Mouse (Mus musculus) G1E (cell line): ENCODE measurements around the gene Dclre1c. TPM values are rescaled to one million over a fixed set of nuclear protein-coding genes. Genes with fewer than 3 reads are reported as not detected.

Experiments used
- ATAC-seq: 2 replicates; pipeline ENCODE4 v1.8.0; 2016; ENCODE audit warnings: mild to moderate bottlenecking; ENCODE audit not compliant: insufficient number of reproducible peaks, poor library complexity, low FRiP score, severe bottlenecking; ENCODE audit errors: extremely low read depth
- DNase-seq: peaks from one replicate; pipeline ENCODE4 v3.0.0; 2012; ENCODE audit warnings: low spot score
- H3K27me3 ChIP-seq: 2 replicates; pipeline ENCODE4 v1.6.1; 2012; ENCODE audit warnings: mild to moderate bottlenecking, low read length, inconsistent platforms; ENCODE audit not compliant: insufficient read depth
- H3K36me3 ChIP-seq: replicated peaks from 2 replicates; pipeline ENCODE3; 2012; ENCODE audit warnings: mild to moderate bottlenecking, inconsistent platforms
- H3K4me1 ChIP-seq: 2 replicates; pipeline ENCODE4 v1.6.1; 2012; ENCODE audit warnings: low read depth, low read length, inconsistent platforms, mixed read lengths; ENCODE audit not compliant: insufficient read depth
- H3K4me3 ChIP-seq: 2 replicates; pipeline ENCODE4 v1.5.1; 2012; ENCODE audit warnings: low read depth, mild to moderate bottlenecking, inconsistent platforms, low read length, moderate library complexity, mixed read lengths
- H3K9me3 ChIP-seq: replicated peaks from 2 replicates; pipeline ENCODE4 v1.6.1; 2012; ENCODE audit warnings: inconsistent platforms
- CTCF ChIP-seq: IDR thresholded peaks from 2 replicates; pipeline ENCODE4 v1.5.1; 2012; ENCODE audit warnings: low read depth, low read length, inconsistent platforms, mixed read lengths
- GATA1 ChIP-seq: IDR thresholded peaks from 2 replicates; pipeline ENCODE4 v1.6.1; 2012; ENCODE audit warnings: borderline replicate concordance, low read length, inconsistent platforms, mixed read lengths
- GATA2 ChIP-seq: IDR thresholded peaks from 2 replicates; pipeline ENCODE4 v1.6.1; 2012; ENCODE audit warnings: low read depth, low read length, inconsistent platforms, borderline replicate concordance
- POLR2AphosphoS5 ChIP-seq: IDR thresholded peaks from 2 replicates; pipeline ENCODE4 v1.6.1; 2012; ENCODE audit warnings: low read depth, low read length, inconsistent platforms; ENCODE audit not compliant: insufficient replicate concordance
- TAL1 ChIP-seq: conservative IDR thresholded peaks from 2 replicates; pipeline ENCODE4 v1.6.1; 2012; ENCODE audit warnings: low read depth, low read length, inconsistent platforms, mixed read lengths
- polyA plus RNA-seq: library from polyadenylated mRNA; stranded (reverse); fragments of >175 nt; gene quantifications from 2 replicates; pipeline ENCODE4 v1.2.3, GENCODE M21; 2012
- total RNA-seq, 2 experiments: library from RNA; stranded (forward) in 1 of 2; stranded (reverse) in 1 of 2; fragments of 200-1000 nt in 1 of 2; fragments of >200 nt in 1 of 2; fragmentation: Nextera tagmentation in 1 of 2; gene quantifications; 2 replicates each; pipeline ENCODE4 v1.2.3; 2014 to 2017

The Dclre1c gene
- total and polyA plus RNA-seq, 3 experiments, result 1.6 to 55.7 (median 16.8) TPM

- no peak for DNase-seq
- TF ChIP-seq CTCF (0 out of 2 replicates have a peak, but pooled peaks have one; percentile 23), GATA2 (no peak)
- ATAC-seq, result peak; percentile 57; the same call in 1 of the 2 replicates
- Histone ChIP-seq H3K36me3 (peaks cover 81% of the 10 kb centered on the region), H3K9me3 (no peaks in the 10 kb centered on the region), H3K4me3 (no peak overlapping the region), H3K4me1 (no peaks in the 10 kb centered on the region), H3K27me3 (no peaks in the 10 kb centered on the region)
These were observed 32.7 kb downstream of the Dclre1c start for GRCm38 (mm10) chr2:3456590-3456989.

DNA sequence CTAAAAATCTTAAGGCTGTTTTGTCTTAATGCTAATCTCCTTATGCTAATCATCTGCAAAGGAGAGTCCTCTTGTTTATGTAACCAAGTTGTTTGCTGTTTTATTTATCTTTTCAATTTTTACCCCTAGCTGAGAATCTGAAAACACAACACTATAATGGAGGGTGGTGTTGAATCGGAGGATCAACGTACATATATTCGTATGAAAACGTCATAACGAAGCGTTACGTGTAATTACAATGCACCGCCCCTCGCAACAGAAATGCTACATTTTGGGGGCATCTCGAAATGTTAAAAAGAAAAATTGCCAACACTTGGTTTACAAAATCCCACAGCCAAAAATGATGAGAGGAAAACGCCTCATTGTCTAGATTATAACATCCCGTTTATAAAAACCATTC is 50.0 kb downstream of the Dclre1c start:
- TF ChIP-seq CTCF, result no peak
- no peak for TF ChIP-seq POLR2AphosphoS5
- TF ChIP-seq GATA1, result no peak
- no peak for TF ChIP-seq GATA2
- DNase-seq (peak; percentile 19), ATAC-seq (0 out of 2 replicates have a peak, but pooled peaks have one; percentile 41)
- H3K4me3 ChIP-seq, result peak overlapping the region; percentile 99
- no peaks in the 10 kb centered on the region for H3K9me3 ChIP-seq
- peaks cover 38% of the 10 kb centered on the region for H3K4me1 ChIP-seq
- H3K36me3 ChIP-seq, result peaks cover 31% of the 10 kb centered on the region
- no peaks in the 10 kb centered on the region for H3K27me3 ChIP-seq

DNA sequence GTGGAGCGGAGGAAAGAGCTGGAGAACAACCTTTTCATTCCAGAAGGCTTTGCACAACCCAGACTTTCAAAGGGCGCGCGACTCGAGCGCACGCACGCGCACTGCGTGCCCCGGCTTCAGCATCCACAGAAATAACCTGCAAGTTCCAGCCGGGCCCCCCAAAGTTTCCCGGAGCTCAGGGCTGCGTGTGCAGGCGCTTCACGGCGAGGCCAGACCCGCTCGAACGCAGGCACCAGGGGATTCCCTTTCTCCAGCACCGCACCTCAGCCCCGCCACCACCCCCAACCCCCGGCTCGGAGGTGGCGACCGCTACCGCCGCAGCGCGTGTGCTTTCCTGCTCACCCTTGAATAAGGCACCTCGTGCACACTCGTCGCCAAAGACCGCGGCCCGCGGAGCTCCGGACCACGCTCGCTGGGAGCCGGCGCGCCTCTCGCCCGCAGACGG is 50.5 kb downstream of the Dclre1c start:
- peaks cover 38% of the 10 kb centered on the region for H3K4me1 ChIP-seq
- peak; percentile 33 for DNase-seq
- H3K4me3 ChIP-seq, result peak overlapping the region; percentile 99
- H3K27me3 ChIP-seq, result no peaks in the 10 kb centered on the region
- no peak for ATAC-seq
- H3K9me3 ChIP-seq, result no peaks in the 10 kb centered on the region
- TF ChIP-seq TAL1, result no peak
- no peak for TF ChIP-seq GATA2
- no peak for TF ChIP-seq GATA1
- no peak for TF ChIP-seq CTCF
- no peak for TF ChIP-seq POLR2AphosphoS5
- peaks cover 27% of the 10 kb centered on the region for H3K36me3 ChIP-seq

- Histone ChIP-seq H3K27me3 (no peaks in the 10 kb centered on the region), H3K4me3 (peak within 1 kb of the TSS; percentile 99), H3K36me3 (peaks cover 22% of the 10 kb centered on the region), H3K9me3 (no peaks in the 10 kb centered on the region), H3K4me1 (peaks cover 38% of the 10 kb centered on the region)
- ATAC-seq (peak; percentile 82), DNase-seq (peak; percentile 96)
- TF ChIP-seq CTCF (no peak), TAL1 (no peak), GATA2 (no peak)
These were observed 50.9 kb downstream of the Dclre1c start, which contains the start of gene Suv39h2 for GRCm38 (mm10) chr2:3474861-3475283. TSS of gene Suv39h2 (minus strand) at chr2:3475031.

- Histone ChIP-seq H3K4me3 (peak overlapping the region; percentile 99; the same call in 1 of the 2 replicates), H3K9me3 (no peaks in the 10 kb centered on the region), H3K36me3 (peaks cover 15% of the 10 kb centered on the region), H3K27me3 (no peaks in the 10 kb centered on the region), H3K4me1 (peaks cover 35% of the 10 kb centered on the region)
- TF ChIP-seq CTCF, result no peak
- TF ChIP-seq TAL1, result no peak
- TF ChIP-seq GATA2, result no peak
- TF ChIP-seq GATA1, result no peak
- TF ChIP-seq POLR2AphosphoS5, result no peak
- DNase-seq, result no peak
- ATAC-seq, result no peak
These were observed 51.9 kb downstream of the Dclre1c start for GRCm38 (mm10) chr2:3475746-3476251.

GRCm38 (mm10) chr2:3480239-3480638 is 56.3 kb downstream of the Dclre1c start:
- peaks cover 12% of the 10 kb centered on the region for H3K4me1 ChIP-seq
- DNase-seq (no peak), ATAC-seq (0 out of 2 replicates have a peak, but pooled peaks have one; percentile 38)

DNA sequence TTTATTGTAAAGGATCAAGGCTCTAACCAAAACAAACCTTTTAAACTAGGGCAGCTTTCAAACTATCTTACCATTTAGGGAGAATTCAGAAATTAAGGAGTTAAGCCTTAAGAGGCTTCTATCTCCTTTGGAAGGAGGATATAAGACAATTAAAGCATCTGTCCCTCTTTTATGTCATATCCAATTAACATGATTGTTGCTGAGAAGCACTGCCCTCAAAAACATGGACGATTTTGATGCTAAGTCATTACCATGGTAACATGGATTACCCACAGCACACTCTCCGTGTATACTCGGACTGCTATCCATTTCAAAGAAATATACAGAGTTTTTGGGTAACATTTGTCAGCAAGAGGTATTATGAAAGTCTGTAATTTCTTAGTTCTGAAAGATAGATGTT is 65.9 kb downstream of the Dclre1c start:
- no peak for DNase-seq
- H3K27me3 ChIP-seq, result no peaks in the 10 kb centered on the region
- ATAC-seq, result no peak
- H3K4me1 ChIP-seq, result peaks cover 7% of the 10 kb centered on the region; the same call in 1 of the 2 replicates
- H3K36me3 ChIP-seq, result peaks cover 56% of the 10 kb centered on the region
- H3K9me3 ChIP-seq, result no peaks in the 10 kb centered on the region
- TF ChIP-seq CTCF (no peak), POLR2AphosphoS5 (no peak), GATA2 (no peak), TAL1 (no peak), GATA1 (no peak)
- H3K4me3 ChIP-seq, result no peak overlapping the region

More at GRCm38 (mm10) chr2:3480239-3480638, 56.3 kb downstream of the Dclre1c start:
- peaks cover 15% of the 10 kb centered on the region for H3K36me3 ChIP-seq
- no peaks in the 10 kb centered on the region for H3K27me3 ChIP-seq
- H3K9me3 ChIP-seq, result no peaks in the 10 kb centered on the region
- H3K4me3 ChIP-seq, result no peak overlapping the region
- TF ChIP-seq GATA1 (no peak), POLR2AphosphoS5 (no peak), TAL1 (no peak), CTCF (no peak), GATA2 (no peak)
